Mouse (Mus musculus): ENCODE measurements around the gene Tmem229a.

Tmem229a gene

GRCm38 (mm10) chr6:24955946-24956585 is at the start of gene Tmem229a:
Tmem229a (minus strand) TSS chr6:24956297.
- DNase-seq: peak; percentile 81

- DNase-seq: no peak
These were observed 37.7 kb upstream of the Tmem229a start for GRCm38 (mm10) chr6:24993754-24994153.

DNA sequence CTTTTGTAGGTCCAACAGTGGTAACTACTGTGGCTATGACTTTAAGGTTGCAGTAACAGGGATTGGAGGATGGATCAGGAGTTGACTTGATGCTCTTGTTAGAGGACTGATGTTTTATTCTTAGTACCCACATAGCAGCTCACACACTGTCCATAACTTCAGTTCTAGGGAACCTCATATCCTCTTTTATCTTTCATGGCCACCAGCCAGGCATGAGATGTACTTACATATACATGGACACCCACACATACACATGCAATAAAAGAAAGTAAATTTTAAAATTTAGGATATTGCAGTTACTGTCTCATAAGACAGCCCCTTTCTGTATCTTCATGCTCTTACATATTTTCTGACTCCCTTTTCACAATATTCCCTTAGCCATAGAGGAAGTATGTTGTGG is 33.7 kb upstream of the Tmem229a start:
- no peak for DNase-seq

- DNase-seq: no peak
These were observed 20.1 kb upstream of the Tmem229a start for GRCm38 (mm10) chr6:24976176-24976575.

DNA sequence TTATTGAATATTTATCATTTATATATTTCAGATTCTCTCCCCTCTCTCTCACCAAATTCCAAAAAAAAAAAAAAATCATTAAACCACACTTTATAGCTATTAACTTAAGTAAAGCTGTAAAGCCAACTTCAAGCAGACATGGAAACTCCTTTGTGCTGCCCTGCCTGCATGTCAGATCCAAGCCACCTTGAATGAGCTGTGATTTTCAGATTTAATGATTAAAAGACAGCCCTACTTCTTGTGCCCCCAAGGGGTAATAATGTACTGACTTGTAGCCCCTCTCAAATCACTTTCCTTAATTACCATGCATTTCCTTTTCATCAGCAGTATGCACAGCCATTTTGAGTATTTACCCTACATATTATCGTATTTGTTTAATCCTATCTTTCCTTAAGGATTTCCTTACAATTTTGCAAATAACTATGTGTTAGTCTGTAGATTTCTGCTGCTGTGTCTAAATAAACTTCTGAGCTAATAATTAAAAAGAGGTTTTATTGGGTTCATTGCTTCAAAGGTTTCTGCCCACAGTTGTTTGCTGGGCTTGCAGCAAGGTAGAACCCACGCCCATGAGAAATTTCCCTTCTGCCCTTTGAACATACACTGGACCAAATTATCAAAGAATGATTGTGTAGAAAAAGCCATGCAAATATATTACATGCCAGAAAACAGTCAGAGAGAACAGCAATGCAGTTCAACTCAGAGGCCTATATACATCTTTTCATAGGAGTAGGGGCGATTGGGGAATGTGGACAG is 12.6 kb upstream of the Tmem229a start:
- DNase-seq: no peak

GRCm38 (mm10) chr6:24967726-24968125 is 11.6 kb upstream of the Tmem229a start:
- DNase-seq: no peak

GRCm38 (mm10) chr6:24966010-24966682 is 10.0 kb upstream of the Tmem229a start:
- DNase-seq: no peak

- no peak for DNase-seq
These were observed 7.7 kb upstream of the Tmem229a start for GRCm38 (mm10) chr6:24963754-24964153.

DNA sequence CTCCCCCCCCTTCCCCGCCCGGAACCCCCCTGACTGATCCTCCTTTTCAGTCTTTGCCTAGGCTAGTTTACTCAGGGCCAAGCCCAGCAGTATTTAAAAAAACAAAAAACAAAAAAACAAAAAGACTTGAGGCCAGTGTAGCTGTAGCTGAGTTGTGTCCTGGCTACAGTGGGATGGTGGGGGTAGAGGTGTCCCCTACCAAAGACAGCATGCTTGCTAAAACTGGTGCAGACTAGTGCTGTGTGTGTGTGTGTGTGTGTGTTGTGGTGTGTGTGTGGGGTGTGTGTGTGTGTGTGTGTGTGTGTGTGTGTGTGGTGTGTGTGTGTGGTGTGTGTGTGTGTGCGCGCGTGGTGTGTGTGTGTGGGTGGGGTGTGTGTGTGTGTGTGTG is 483 bp upstream of the Tmem229a start:
- no peak for DNase-seq

DNA sequence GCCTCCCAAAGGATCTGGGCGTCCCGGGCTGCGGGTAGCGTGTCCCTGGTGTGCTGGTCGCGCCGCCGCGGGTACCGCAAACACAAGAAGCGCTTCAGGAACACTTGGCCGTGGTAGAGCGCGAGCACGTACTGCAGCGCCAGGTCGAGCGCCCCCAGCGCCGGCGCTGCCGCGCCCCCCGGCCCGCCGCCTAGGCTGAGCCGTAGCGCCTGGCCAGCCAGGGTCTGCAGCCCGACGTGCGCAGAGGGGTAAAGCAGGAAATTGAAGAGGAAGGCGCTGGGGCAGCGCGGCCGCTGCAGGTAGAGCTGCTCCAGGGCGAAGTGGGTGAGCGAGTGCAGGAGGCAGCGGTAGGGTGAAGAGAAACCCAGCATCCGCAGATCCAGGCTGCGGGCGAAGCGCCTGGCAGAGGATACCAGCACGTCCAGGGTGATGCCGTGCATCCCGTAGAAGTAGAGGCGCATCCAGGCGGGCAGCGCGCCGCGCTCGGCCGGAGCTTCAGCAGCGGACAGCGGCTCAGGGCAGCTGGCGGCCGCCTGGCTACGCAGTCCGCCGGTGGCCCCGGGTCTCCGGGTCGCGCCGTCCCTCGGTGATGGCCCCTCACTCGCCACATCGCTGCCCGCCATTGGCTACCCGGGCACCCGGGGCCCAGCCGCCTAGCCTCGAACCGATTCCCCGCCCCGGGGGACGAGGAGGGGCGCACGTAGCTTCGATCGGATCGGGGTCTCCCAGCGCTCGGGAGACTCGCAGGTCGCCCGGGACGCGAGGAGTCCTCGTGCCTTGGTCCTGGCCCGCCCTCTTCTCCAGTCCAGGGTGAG is 759 bp downstream of the Tmem229a start:
- DNase-seq: peak; percentile 52

- no peak for DNase-seq
These were observed 2.0 kb downstream of the Tmem229a start for GRCm38 (mm10) chr6:24954126-24954525.

DNA sequence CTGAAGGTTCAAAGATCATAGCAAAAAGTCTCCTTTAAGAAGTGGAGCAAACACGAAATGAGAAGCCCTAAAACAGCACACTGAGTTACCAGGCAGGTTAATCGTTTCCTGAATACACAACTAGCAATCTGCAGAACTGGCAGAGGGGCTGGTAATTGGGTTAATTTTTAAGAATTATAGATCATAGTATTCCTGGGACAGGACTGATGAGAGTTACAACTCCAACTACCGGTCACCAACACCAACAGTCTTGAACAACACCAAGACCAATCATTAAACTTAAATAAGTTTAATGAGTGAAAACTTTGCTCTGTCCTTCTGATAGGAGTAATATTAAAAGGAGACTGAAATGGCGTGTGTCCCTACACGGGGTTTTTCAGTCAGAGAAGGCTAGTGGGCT is 3.8 kb downstream of the Tmem229a start:
- DNase-seq: no peak

GRCm38 (mm10) chr6:24950669-24951068 is 5.4 kb downstream of the Tmem229a start:
- DNase-seq: no peak

GRCm38 (mm10) chr6:24925076-24925785 is 30.9 kb downstream of the Tmem229a start:
- no peak for DNase-seq

GRCm38 (mm10) chr6:24913591-24913990 is 42.5 kb downstream of the Tmem229a start:
- DNase-seq: no peak

DNA sequence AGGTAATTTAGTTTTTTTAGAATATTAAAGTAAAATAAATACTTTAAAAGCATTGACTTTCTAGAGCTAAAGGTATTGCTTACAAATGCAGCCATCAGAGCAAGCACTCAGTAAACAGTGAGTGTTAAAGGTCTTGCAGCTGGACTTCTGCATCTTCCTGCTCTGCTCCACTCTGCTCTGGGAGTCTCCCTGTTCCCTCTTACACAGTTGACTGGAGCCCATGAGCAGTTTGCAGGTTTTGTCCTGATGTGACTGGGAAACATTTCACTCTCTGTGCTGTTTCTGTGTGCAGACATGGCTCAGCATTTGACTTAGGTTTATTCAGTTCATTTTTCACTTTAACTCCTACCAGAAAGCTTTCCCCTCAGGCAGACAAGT is 45.4 kb downstream of the Tmem229a start:
- no peak for DNase-seq

GRCm38 (mm10) chr6:24910016-24910727 is 45.9 kb downstream of the Tmem229a start:
- DNase-seq: no peak

- no peak for DNase-seq
These were observed 48.3 kb downstream of the Tmem229a start for GRCm38 (mm10) chr6:24907824-24908223.

GRCm38 (mm10) chr6:24905101-24905500 is 51.0 kb downstream of the Tmem229a start:
- DNase-seq: no peak

Measured in cerebellum, adult 9-10 months (tissue).